Mouse (Mus musculus): Measurements from ENCODE around the gene Mpp6.
A peak's percentile ranks its signal among the peaks of the same experiment; 100 is the strongest.

The Mpp6 gene

GRCm38 (mm10) chr6:50109757-50110378 is at the start of gene Mpp6:
TSS of gene Mpp6 (plus strand) at chr6:50110241.
- DNase-seq (ENCODE audit: low spot score), result peak; percentile 69

- DNase-seq (ENCODE audit: low spot score), result no peak
Observed at GRCm38 (mm10) chr6:50066172-50066571, 43.9 kb upstream of the Mpp6 start.

GRCm38 (mm10) chr6:50068490-50068889 is 41.6 kb upstream of the Mpp6 start:
- DNase-seq (ENCODE audit: low spot score), result no peak

GRCm38 (mm10) chr6:50075248-50075647 is 34.8 kb upstream of the Mpp6 start:
- DNase-seq (ENCODE audit: low spot score), result no peak

- DNase-seq (ENCODE audit: low spot score), result no peak
Observed at GRCm38 (mm10) chr6:50076473-50076872, 33.6 kb upstream of the Mpp6 start.

- DNase-seq (ENCODE audit: low spot score), result no peak
Observed at GRCm38 (mm10) chr6:50080431-50080830, 29.6 kb upstream of the Mpp6 start.

- DNase-seq (ENCODE audit: low spot score), result no peak
Observed at GRCm38 (mm10) chr6:50085206-50085605, 24.8 kb upstream of the Mpp6 start.

GRCm38 (mm10) chr6:50089333-50089732 is 20.7 kb upstream of the Mpp6 start:
- no peak for DNase-seq (ENCODE audit: low spot score)

- no peak for DNase-seq (ENCODE audit: low spot score)
Observed at GRCm38 (mm10) chr6:50090221-50090620, 19.8 kb upstream of the Mpp6 start.

GRCm38 (mm10) chr6:50091462-50092154 is 18.4 kb upstream of the Mpp6 start:
- no peak for DNase-seq (ENCODE audit: low spot score)

- DNase-seq (ENCODE audit: low spot score), result peak; percentile 26
Observed at GRCm38 (mm10) chr6:50109201-50109756, 762 bp upstream of the Mpp6 start.

- DNase-seq (ENCODE audit: low spot score), result peak; percentile 47
Observed at GRCm38 (mm10) chr6:50110379-50110941, 419 bp downstream of the Mpp6 start.

- no peak for DNase-seq (ENCODE audit: low spot score)
Observed at GRCm38 (mm10) chr6:50111111-50111655, 1.1 kb downstream of the Mpp6 start.

GRCm38 (mm10) chr6:50112775-50113174 is 2.7 kb downstream of the Mpp6 start:
- peak; percentile 99 for DNase-seq (ENCODE audit: low spot score)

- DNase-seq (ENCODE audit: low spot score), result no peak
Observed at GRCm38 (mm10) chr6:50114280-50114679, 4.2 kb downstream of the Mpp6 start.

- no peak for DNase-seq (ENCODE audit: low spot score)
Observed at GRCm38 (mm10) chr6:50120931-50121330, 10.9 kb downstream of the Mpp6 start.

GRCm38 (mm10) chr6:50122835-50123234 is 12.8 kb downstream of the Mpp6 start:
- no peak for DNase-seq (ENCODE audit: low spot score)

GRCm38 (mm10) chr6:50124197-50124596 is 14.2 kb downstream of the Mpp6 start:
- no peak for DNase-seq (ENCODE audit: low spot score)

GRCm38 (mm10) chr6:50126331-50126730 is 16.3 kb downstream of the Mpp6 start:
- DNase-seq (ENCODE audit: low spot score), result no peak

- DNase-seq (ENCODE audit: low spot score), result no peak
Observed at GRCm38 (mm10) chr6:50127536-50127935, 17.5 kb downstream of the Mpp6 start.

GRCm38 (mm10) chr6:50137651-50138050 is 27.6 kb downstream of the Mpp6 start:
- DNase-seq (ENCODE audit: low spot score), result no peak

GRCm38 (mm10) chr6:50139526-50139925 is 29.5 kb downstream of the Mpp6 start:
- no peak for DNase-seq (ENCODE audit: low spot score)

- DNase-seq (ENCODE audit: low spot score), result no peak
Observed at GRCm38 (mm10) chr6:50146158-50146557, 36.1 kb downstream of the Mpp6 start.
